Mouse (Mus musculus): ENCODE measurements around the gene Spats2l.

The Spats2l gene

DNA sequence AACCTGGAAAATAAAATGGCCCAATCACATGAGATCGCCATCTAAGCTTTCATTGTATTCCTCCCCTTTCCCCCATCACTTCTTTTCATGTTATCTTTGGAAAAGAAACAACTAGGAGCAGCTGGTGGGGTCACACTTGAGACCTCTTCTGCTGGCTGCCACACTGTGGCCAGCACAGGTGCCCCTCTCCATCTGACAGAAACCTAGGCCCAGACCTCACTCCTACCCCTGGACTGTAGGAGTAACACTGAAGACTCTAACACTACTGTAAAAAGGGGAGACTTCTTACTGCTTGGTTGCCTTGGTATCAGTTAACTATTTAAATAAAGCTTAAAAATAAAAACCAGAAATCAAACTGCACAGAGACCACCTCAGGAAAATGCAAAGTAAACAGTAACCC is 181.8 kb downstream of the Spats2l start:
- no peak for TF ChIP-seq GATA4 (IDR thresholded peaks at IDR 0.05; ENCODE audit: insufficient replicate concordance, low read length)

DNA sequence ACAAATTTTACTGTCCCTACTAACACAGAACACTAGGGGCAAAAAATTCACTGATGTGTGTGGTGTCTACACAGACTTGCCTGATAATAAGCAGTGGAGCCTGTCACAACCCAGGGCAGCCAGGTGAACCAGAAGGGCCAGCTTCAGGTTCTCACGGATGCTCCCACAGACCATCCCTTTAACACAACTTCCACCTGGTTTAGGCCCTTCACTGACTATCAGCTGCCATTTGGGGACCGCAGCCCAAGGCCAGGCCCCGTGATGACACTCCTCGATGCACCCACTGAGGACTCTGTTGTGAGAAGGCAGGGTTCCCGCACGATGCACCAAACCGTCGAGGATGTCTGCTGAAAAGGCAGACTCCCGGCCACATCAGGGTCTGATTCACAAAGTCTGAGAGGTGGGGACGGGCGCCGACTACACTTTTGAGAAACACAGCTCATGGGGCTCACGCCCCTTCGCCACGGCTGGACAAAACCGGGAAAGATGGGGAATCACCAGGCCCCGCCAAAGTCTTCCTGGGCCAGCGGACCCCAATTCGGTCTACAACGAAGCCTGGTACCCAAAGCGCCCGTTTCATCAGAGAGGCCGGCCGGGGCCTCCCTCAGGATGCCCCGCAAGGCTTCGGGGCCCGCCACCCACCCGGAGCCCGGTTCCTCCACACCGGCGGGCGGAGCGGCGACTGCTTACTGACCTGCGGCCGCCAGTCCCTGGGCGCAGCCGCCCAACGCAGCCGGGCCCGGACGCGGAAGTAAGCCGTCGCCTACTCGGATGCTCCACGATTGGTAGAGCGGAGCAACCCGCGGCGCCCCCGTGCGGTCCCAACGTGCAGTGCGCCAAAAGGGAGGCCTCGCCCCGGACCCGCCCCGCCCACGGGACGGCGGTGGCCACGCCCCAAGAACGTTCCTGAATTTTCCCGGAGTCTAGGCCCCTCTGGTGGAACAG is 195.6 kb downstream of the Spats2l start:
- 0 out of 2 replicates have a peak, but pooled peaks have one; percentile 38 for TF ChIP-seq GATA4 (IDR thresholded peaks at IDR 0.05; ENCODE audit: insufficient replicate concordance, low read length)

DNA sequence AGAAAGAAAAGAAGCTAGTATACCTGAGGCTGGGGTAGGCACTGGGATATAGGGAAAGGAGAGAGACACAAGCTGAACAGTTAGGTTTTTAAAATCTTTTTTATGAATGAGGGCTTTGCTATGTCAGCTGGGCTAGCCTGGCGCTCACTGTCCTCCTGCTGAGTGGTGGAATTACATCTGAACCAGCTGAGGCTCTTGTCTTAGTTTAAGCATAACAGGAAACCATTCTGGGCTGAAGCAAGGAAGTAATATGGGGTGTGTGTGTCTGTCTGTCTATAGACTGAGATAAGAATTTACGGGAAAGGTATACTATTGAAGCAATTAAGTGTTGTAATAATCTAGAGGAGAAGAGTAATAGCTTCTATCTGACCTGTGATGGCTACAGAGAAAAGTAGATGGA is 197.6 kb downstream of the Spats2l start:
- TF ChIP-seq GATA4 (IDR thresholded peaks at IDR 0.05; ENCODE audit: insufficient replicate concordance, low read length) = no peak

DNA sequence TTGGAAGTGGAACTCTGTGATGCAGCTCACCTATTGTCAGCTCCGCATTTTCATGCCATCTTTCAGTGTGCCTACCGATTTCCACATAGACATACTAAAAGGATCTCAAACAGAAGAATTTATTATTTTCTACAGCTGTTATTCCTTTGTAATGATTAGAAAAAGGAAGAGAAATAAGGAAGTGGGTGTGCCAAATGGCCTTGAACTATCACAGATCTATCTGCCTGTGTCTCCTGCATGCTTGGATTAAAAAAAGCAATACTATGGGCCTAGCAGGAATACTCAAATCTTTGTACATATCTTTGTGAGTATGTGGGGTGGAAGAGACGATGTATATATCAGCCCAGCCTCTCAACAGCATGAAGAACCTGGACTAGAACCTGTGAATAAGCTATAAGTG is 202.9 kb downstream of the Spats2l start:
- no peak for TF ChIP-seq GATA4 (IDR thresholded peaks at IDR 0.05; ENCODE audit: insufficient replicate concordance, low read length)

- no peak for TF ChIP-seq GATA4 (IDR thresholded peaks at IDR 0.05; ENCODE audit: insufficient replicate concordance, low read length)
Observed at GRCm38 (mm10) chr1:57989052-57989600, 215.2 kb downstream of the Spats2l start.

DNA sequence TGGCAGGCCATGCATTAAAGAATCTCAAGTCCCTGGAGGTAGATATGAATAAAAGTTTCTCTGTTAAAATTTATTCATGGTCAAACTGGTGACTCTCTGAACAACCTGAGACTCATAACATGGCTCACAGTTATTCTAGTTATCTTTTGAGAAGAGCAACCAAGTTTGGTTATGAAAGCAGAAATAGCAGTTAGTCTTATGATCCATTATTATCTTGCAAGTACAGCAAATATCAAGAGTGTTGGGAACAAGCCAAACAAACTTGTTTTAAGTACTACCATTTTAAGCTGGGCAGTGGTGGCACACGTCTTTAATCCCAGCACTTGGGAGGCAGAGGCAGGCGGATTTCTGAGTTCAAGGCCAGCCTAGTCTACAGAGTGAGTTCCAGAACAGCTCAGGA is 217.3 kb downstream of the Spats2l start:
- TF ChIP-seq GATA4 (IDR thresholded peaks at IDR 0.05; ENCODE audit: insufficient replicate concordance, low read length) = no peak

- TF ChIP-seq GATA4 (IDR thresholded peaks at IDR 0.05; ENCODE audit: insufficient replicate concordance, low read length) = no peak; the same call in 1 of the 2 replicates
Observed at GRCm38 (mm10) chr1:57995432-57996132, 221.6 kb downstream of the Spats2l start, which contains the start of gene Sgo2a. Gene Sgo2a, plus strand, starts transcription at chr1:57995971.

DNA sequence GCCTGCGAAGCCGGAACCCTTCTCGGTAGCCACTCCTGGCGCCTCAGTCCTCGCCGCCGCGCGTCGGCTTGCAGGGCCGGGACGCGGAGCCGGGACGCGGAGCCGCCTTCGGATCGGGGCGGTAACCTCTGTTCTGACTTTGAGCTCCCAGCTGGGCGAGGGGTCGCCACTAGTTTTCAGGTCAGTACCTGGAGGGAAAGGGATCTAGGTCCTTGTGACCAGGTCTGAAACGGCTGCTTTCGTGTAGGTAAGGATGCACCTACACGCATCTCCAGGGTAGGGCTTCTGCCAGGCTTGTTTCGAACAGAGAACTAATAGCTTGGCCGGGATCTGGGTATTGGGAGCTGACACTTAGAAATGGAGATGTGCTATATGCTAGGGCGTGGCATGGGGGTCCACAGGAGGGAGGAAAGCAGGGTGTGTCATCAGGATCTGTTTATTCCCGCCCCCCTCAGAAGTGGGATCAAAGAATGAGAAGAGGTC is 222.2 kb downstream of the Spats2l start:
- no peak for TF ChIP-seq GATA4 (IDR thresholded peaks at IDR 0.05; ENCODE audit: insufficient replicate concordance, low read length)
